Mouse (Mus musculus) midbrain, embryonic 11.5 days (tissue): ENCODE results near the gene Cavin4. TPM values are rescaled to one million over a fixed set of nuclear protein-coding genes. Genes with fewer than 3 reads are reported as not detected.

Source experiments
- ATAC-seq: fragments of 200-750 bp; cut with Nextera tagmentation; 2 replicates; pipeline ENCODE4 v1.8.0; 2017; ENCODE audit warnings: moderate TSS enrichment, moderate library complexity; ENCODE audit not compliant: low FRiP score
- DNase-seq: peaks from one replicate; pipeline ENCODE4 v3.0.0; 2015; ENCODE audit warnings: low spot score; ENCODE audit errors: missing footprints
- H3K27ac ChIP-seq: fragments of 300-500 bp; sonication (generic); 2 replicates; pipeline ENCODE4 v1.5.1; 2014; ENCODE audit warnings: low read depth, low read length
- H3K27me3 ChIP-seq: fragments of 300-500 bp; sonication (generic); 2 replicates; pipeline ENCODE4 v1.6.1; 2014; ENCODE audit warnings: mild to moderate bottlenecking, low read length, moderate library complexity, mixed read lengths; ENCODE audit not compliant: control insufficient read depth, insufficient read depth
- H3K36me3 ChIP-seq: fragments of 300-500 bp; sonication (generic); 2 replicates; pipeline ENCODE4 v1.6.1; 2014; ENCODE audit warnings: mild to moderate bottlenecking, low read length, moderate library complexity, mixed read lengths; ENCODE audit not compliant: control insufficient read depth, insufficient read depth
- H3K4me1 ChIP-seq: fragments of 300-500 bp; sonication (generic); 2 replicates; pipeline ENCODE4 v1.6.1; 2014; ENCODE audit warnings: low read length; ENCODE audit not compliant: control insufficient read depth, insufficient read depth
- H3K4me2 ChIP-seq: fragments of 300-500 bp; sonication (generic); 2 replicates; pipeline ENCODE4 v1.6.1; 2014; ENCODE audit warnings: mild to moderate bottlenecking, moderate library complexity
- H3K4me3 ChIP-seq: fragments of 300-500 bp; sonication (generic); 2 replicates; pipeline ENCODE4 v1.5.1; 2014; ENCODE audit warnings: low read depth, low read length
- H3K9ac ChIP-seq: fragments of 300-500 bp; sonication (generic); 2 replicates; pipeline ENCODE4 v1.6.1; 2014; ENCODE audit warnings: low read length
- H3K9me3 ChIP-seq: fragments of 300-500 bp; sonication (generic); 2 replicates; pipeline ENCODE4 v1.6.1; 2016; ENCODE audit warnings: low read length; ENCODE audit not compliant: control insufficient read depth
- WGBS: fragments of 180-500 bp; shearing (Covaris S2); extraction: QIAGEN DNeasy Blood & Tissue Kit; methylation state at CpG from one replicate; pipeline ENCODE4 v1.1.7; 2014; 5-methylcytosine and 5-hydroxymethylcytosine counted together
- polyA plus RNA-seq: library from polyadenylated mRNA; unstranded; fragments of >200 nt; fragmentation: Nextera tagmentation; extraction: Ambion mirVana; gene quantifications from 2 replicates; pipeline ENCODE4 v1.2.1, GENCODE M21; 2014

The Cavin4 gene
- polyA plus RNA-seq, 1 experiment from 2014 or later = 1.6 TPM

DNA sequence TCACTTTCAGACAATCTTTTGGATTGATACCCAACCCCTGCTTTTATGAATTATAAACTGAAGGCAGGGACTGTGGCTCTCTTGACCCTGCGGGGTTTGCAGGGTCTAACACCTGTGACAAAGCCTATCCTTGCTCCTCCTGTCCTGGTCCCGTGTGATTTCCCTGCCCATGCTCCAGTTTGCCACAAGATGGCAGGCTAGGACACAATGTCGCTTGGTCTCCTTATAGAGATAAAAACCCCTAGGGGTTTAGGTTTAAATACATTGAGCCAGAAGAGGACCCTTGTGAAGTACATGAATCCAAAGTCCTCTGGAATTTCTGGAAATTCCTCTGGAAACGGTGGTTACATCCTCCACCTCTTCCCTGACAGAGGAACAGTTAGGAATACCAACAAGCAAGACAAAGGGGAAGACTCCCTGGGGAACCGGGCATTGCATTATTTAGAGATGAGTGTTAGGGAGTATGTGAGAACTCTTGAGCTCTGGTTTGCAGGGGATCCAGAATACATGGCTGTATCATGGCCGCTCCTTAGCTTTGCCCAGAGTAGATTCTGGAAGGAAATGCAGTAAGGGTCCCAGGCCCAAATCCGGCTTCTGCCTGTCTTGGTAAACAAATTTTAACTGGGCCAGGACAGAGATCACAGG, 28.6 kb downstream of the Cavin4 start:
- Histone ChIP-seq H3K4me3 (no peak overlapping the region), H3K36me3 (no peaks in the 10 kb centered on the region), H3K4me2 (no peak overlapping the region), H3K27ac (no peak overlapping the region), H3K9ac (no peak overlapping the region), H3K27me3 (no peaks in the 10 kb centered on the region), H3K4me1 (no peaks in the 10 kb centered on the region), H3K9me3 (no peaks in the 10 kb centered on the region)
- DNase-seq (peak; percentile 92), ATAC-seq (peak; percentile 71)
- 38% methylated on average over 7 of the region's 7 CpGs for WGBS

DNA sequence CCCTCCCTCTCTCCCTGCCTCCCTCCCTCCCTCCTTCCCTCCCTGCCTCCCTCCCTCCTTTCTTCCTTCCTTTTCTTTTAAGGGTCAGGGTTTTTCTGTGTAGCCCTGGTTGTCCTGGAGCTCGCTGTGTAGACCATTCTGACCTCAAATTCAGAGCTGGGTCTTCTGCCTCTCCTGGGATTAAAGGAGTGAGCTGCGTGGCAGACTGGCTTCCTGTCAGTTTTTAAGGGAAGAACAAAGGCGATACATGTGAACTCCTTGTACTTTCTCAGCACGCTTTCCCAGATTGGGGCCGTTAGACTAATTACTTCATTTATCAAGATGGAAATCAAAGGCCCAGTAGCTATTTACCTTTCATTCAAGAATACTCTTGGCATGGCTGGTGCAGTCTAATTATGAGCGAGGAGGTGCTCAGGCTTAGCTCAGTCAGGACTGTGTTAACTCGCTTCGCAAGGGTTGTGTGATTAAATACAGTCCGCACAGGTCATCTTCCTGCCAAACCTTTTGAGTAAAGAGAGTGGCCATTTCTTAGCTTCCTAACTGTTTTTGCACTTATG, 29.5 kb downstream of the Cavin4 start:
- Histone ChIP-seq H3K27me3 (no peaks in the 10 kb centered on the region), H3K9ac (no peak overlapping the region), H3K4me1 (no peaks in the 10 kb centered on the region), H3K36me3 (no peaks in the 10 kb centered on the region), H3K27ac (no peak overlapping the region), H3K4me2 (no peak overlapping the region), H3K9me3 (no peaks in the 10 kb centered on the region), H3K4me3 (no peak overlapping the region)
- 71% methylated on average over 9 of the region's 9 CpGs for WGBS
- DNase-seq = peak; percentile 69
- ATAC-seq = no peak

DNA sequence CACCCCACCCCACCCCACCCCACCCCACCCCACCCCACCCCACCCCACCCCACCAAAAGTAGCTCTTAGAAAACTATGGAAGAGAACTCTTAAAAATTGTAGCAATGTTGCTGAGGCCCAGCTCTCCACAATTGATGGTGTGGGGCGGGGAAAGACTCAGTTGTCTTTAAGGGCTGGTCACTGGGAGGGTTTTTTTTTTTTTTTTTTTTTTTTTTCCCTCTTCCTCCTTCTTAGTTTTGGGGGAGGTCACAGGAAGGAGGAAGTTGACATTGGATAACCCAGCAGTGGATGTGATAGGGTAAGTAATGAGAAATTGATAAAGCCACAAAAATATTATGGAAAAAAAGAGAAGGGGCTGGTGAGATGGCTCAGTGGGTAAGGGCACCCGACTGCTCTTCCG, 33.4 kb downstream of the Cavin4 start:
- H3K27ac ChIP-seq = no peak overlapping the region
- H3K36me3 ChIP-seq = no peaks in the 10 kb centered on the region
- ATAC-seq (no peak), DNase-seq (no peak)
- no peak overlapping the region for H3K4me3 ChIP-seq
- H3K27me3 ChIP-seq = no peaks in the 10 kb centered on the region
- no peak overlapping the region for H3K4me2 ChIP-seq
- H3K9ac ChIP-seq = no peak overlapping the region
- 90% methylated on average over 3 of the region's 3 CpGs for WGBS
- H3K4me1 ChIP-seq = no peaks in the 10 kb centered on the region
- no peaks in the 10 kb centered on the region for H3K9me3 ChIP-seq

DNA sequence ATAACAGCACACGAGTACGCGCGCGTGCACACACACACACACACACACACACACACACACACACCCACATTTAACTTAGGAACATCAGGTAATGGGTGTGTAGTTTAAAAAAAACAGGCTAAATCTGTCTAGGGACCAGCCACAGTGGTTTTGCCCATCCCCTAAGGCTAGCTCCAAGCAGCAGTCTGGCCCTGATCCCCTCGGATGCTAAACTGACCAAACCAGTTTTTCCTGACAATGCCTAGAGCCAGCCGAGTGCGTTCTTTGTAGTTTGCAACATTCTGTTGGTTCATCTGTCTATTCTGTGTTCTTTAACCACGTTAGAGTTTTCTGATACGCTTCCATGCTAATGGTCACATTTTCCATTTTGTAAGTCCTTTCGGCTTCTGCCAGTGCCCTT, 34.0 kb downstream of the Cavin4 start:
- Histone ChIP-seq H3K4me3 (no peak overlapping the region), H3K27me3 (no peaks in the 10 kb centered on the region), H3K4me2 (no peak overlapping the region), H3K4me1 (no peaks in the 10 kb centered on the region), H3K9ac (no peak overlapping the region), H3K27ac (no peak overlapping the region), H3K9me3 (no peaks in the 10 kb centered on the region), H3K36me3 (no peaks in the 10 kb centered on the region)
- peak; percentile 78 for DNase-seq
- WGBS = 61% methylated on average over 11 of the region's 11 CpGs
- no peak for ATAC-seq

DNA sequence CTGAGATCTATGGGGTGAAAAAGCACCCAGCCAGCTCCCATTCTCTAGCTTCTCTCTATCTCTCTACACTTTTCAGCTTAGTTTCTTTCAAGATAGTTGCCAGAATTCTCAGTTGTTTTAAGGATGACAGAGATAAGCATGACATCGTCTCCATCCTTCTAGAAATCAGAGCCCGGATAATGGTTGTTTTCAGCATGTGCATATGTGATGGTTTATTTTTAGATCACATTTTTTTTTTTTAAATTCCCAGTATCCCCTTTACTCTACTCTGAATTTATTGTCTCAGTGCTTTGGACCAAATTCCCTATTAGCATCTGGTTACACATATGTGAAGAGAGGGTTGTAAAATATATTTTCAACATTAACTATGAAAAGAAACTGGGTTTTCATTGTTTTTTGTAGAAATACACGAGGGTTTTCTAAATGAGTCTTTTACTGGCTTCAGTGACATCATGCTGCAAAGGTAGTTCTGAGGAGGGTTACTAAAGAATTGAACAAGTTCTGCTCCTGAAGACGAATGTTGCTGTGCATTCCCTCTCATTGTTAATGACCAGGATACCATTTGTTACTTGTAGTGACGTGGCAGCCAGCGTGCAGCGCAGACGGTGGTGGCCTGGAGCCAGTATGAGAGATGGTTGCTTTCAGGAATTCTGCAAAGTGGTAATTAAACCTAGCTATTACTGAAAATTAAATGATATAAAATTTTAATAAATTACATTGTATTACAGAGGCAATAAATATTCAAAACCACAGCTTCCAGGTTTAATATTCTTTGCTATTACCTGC, 52.7 kb downstream of the Cavin4 start:
- no peaks in the 10 kb centered on the region for H3K27me3 ChIP-seq
- H3K9me3 ChIP-seq = no peaks in the 10 kb centered on the region
- H3K9ac ChIP-seq = no peak overlapping the region
- ATAC-seq = no peak
- no peak overlapping the region for H3K4me2 ChIP-seq
- DNase-seq = no peak
- no peaks in the 10 kb centered on the region for H3K4me1 ChIP-seq
- WGBS = 85% methylated on average over 8 of the region's 8 CpGs
- H3K36me3 ChIP-seq = no peaks in the 10 kb centered on the region
- no peak overlapping the region for H3K27ac ChIP-seq
- H3K4me3 ChIP-seq = no peak overlapping the region

DNA sequence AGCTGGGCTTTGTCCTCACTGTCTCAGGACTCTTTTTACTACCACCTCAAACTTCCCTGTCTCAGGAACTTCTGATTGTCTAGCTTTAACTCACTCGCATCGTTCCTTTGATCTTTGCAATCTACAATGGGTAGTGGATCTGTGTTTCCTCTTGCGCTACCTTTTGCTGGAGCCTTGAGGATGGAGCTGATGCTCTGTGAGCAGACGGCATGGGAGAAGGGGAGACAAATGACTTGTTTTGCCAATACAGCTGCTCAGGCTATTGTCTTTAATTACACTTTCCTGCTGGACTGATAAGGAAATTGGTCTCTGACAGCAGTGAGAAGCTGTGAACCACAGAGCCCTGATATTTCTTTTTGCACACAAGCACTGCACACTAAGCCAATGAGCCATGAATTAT, 53.5 kb downstream of the Cavin4 start:
- Histone ChIP-seq H3K4me2 (no peak overlapping the region), H3K27ac (no peak overlapping the region), H3K9ac (no peak overlapping the region), H3K4me1 (no peaks in the 10 kb centered on the region), H3K4me3 (no peak overlapping the region), H3K9me3 (no peaks in the 10 kb centered on the region), H3K27me3 (no peaks in the 10 kb centered on the region), H3K36me3 (no peaks in the 10 kb centered on the region)
- WGBS = 80% methylated on average over 4 of the region's 4 CpGs
- ATAC-seq (no peak), DNase-seq (no peak)

Other genes with a start within 250 kb of the Cavin4 start
- 73.5 and 80.6 TPM in 2 replicates for gene Tex10, start 190.1 kb upstream of the Cavin4 start, polyA plus RNA-seq
- gene Msantd3, start 123.6 kb upstream of the Cavin4 start, polyA plus RNA-seq = 77.6 and 81.8 TPM in 2 replicates
- 258 TPM in 2 replicates for gene Tmeff1, start 78.3 kb upstream of the Cavin4 start, polyA plus RNA-seq